ENCODE assay signal across 9 mouse cellular contexts in the genomic region with DNA sequence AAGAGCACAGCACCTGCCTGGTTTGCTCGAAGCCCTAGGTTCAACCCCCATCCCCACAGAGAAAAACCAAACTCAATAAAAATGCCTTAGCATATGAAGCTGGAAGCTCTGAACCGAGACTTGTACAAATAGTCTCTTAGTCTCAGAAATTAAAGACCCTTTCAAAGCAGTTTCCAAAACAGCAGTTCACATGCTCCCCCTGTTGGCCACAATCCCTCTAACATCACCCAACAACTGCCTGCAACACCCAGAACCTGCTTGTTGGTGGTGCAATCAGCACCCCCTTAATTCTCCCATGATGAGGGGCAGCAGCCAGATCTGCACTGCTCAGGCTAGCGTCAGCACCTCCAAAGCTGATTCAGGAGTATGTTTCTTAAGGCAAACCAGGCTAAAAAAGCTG. TPM values are rescaled to one million over a fixed set of nuclear protein-coding genes. Genes with fewer than 3 reads are reported as not detected.
DNase-seq lines count a peak whose midpoint lies in the region; ATAC-seq and TF ChIP-seq lines count a peak whose summit lies in the region.
"Had no signal": no experiment of that assay in that cellular context is flagged by ENCODE, and none has a peak within 500 bp of the region (broad histone marks: within the 10 kb centered on the region; RNA-seq: fewer than 3 reads in every experiment).

No protein-coding gene starts in this region.

- intact Hi-C loops in left cerebral cortex, postnatal 14 days (cut with DNase I): no loop called here

- no peak overlapping the region for H3K4me2 ChIP-seq in kidney, embryonic 16.5 days (replicated peaks; ENCODE audit: low read depth, low read length)

- H3K4me3 ChIP-seq in kidney, adult 2 months (ENCODE audit: insufficient read depth, low read depth, low read length): no peak overlapping the region
- H3K4me3 ChIP-seq in kidney, embryonic 16.5 days (ENCODE audit: low read length): no peak overlapping the region
- H3K4me3 ChIP-seq: myocyte had no signal

- WGBS in kidney, adult 2 months: 58% methylated on average over 3 of the region's 3 CpGs
- WGBS in kidney, embryonic 16.5 days: 59% methylated on average over 3 of the region's 3 CpGs

- H3K4me1 ChIP-seq in kidney, adult 2 months (ENCODE audit: control insufficient read depth, insufficient read depth, low read length): no peaks in the 10 kb centered on the region
- no peaks in the 10 kb centered on the region for H3K4me1 ChIP-seq in kidney, embryonic 16.5 days (ENCODE audit: insufficient read depth, low read length)

- no peaks in the 10 kb centered on the region for H3K36me3 ChIP-seq in kidney, adult 2 months (ENCODE audit: control insufficient read depth, insufficient read depth, low read length)
- H3K36me3 ChIP-seq in kidney, embryonic 16.5 days (ENCODE audit: insufficient read depth, low read length): peaks cover 76% of the 10 kb centered on the region
- no peaks in the 10 kb centered on the region; the same call in 1 of the 2 replicates for H3K36me3 ChIP-seq in splenic B cell, adult 2 months (ENCODE audit: control insufficient read depth, insufficient read depth, low read length, poor library complexity, severe bottlenecking)

- no peaks in the 10 kb centered on the region for H3K27me3 ChIP-seq in kidney, adult 2 months (replicated peaks; ENCODE audit: control insufficient read depth, insufficient read depth, low read length)
- H3K27me3 ChIP-seq in kidney, embryonic 16.5 days (ENCODE audit: insufficient read depth, low read length): no peaks in the 10 kb centered on the region
- H3K27me3 ChIP-seq in splenic B cell, adult 2 months (ENCODE audit: control insufficient read depth, insufficient read depth, low read length, poor library complexity, severe bottlenecking): no peaks in the 10 kb centered on the region

- H3K9me3 ChIP-seq in kidney, embryonic 16.5 days (ENCODE audit: low read length): no peaks in the 10 kb centered on the region

- DNase-seq in kidney, adult 2 months: peak; percentile 53
- peak; percentile 81 for DNase-seq in CD4-positive, CD25-positive, alpha-beta regulatory T cell, adult 2 months (ENCODE audit: low read depth, low spot score)
- DNase-seq in ZHBTc4 (ENCODE audit: low read depth, low spot score): peak; percentile 21
- peak; percentile 46 to 70 for DNase-seq in left cerebral cortex, postnatal 14 days (ENCODE audit: low spot score in 2 of 2)
- DNase-seq in splenic B cell, adult 2 months (ENCODE audit: low read depth, low spot score): peak; percentile 4
- DNase-seq in ovary, adult 18-20 months (ENCODE audit: low spot score): no peak
- DNase-seq in gastrocnemius, adult 8-10 months (ENCODE audit: low spot score in 2 of 2): no peak

- no peak overlapping the region for H3K9ac ChIP-seq in kidney, embryonic 16.5 days (replicated peaks; ENCODE audit: low read length)

- peak; percentile 52 for TF ChIP-seq CTCF in kidney, adult 2 months (conservative IDR thresholded peaks at IDR 0.05; ENCODE audit: insufficient read depth, insufficient read length, low read depth, low read length)

- ATAC-seq in kidney, embryonic 16.5 days (ENCODE audit: low FRiP score, low TSS enrichment): no peak

- H3K27ac ChIP-seq in kidney, adult 2 months (ENCODE audit: insufficient read depth, low read depth, low read length): no peak overlapping the region
- no peak overlapping the region for H3K27ac ChIP-seq in kidney, embryonic 16.5 days (ENCODE audit: low read length)

- TF ChIP-seq POLR2A in kidney, adult 2 months (IDR thresholded peaks at IDR 0.05; ENCODE audit: low read depth, low read length): no peak

RNA-seq across cellular contexts. Expression of a gene that starts 13.9 kb away (rescaled TPM):
- polyA plus RNA-seq in kidney, adult 2 months (2012; rRNA removed): 468 and 516 TPM in 2 replicates
- polyA plus RNA-seq in kidney, embryonic 16.5 days (2015; fragmentation: Nextera tagmentation; extraction: Ambion mirVana): 18.2 and 21.0 TPM in 2 replicates
- total RNA-seq in left cerebral cortex, postnatal 14 days (2021): 1 to 10 TPM; 2.1 to 3.7 TPM
- under 1 TPM in 1 of 4 experiments, not detected in 3; 0.16 TPM for total RNA-seq in gastrocnemius, adult 8-10 months (2022)
- polyA plus RNA-seq: myocyte had no signal

Comparison
In these comparisons a context has a peak if more than half of its experiments do, and no peak if none do; other contexts are left out.
1. DNase-seq: peak in kidney, adult 2 months (single experiment), CD4-positive, CD25-positive, alpha-beta regulatory T cell, adult 2 months (single experiment), ZHBTc4 (single experiment), left cerebral cortex, postnatal 14 days (2 of 2) and splenic B cell, adult 2 months (single experiment); none in ovary, adult 18-20 months (single experiment) and gastrocnemius, adult 8-10 months (0 of 2).